Mouse (Mus musculus) duodenum, adult 2 months (tissue): Measurements from ENCODE around the gene Olfr1055. TPM values are rescaled to one million over a fixed set of nuclear protein-coding genes. Genes with fewer than 3 reads are reported as not detected.

Experiments
- polyA plus RNA-seq: library from polyadenylated mRNA; depleted of rRNA; stranded (reverse); fragments of >200 nt; gene quantifications from 2 replicates; pipeline ENCODE4 v1.2.3, GENCODE M21; 2012; ENCODE audit warnings: low replicate concordance; rRNA removed

Olfr1055 gene
- polyA plus RNA-seq: not detected in 2 replicates

DNA sequence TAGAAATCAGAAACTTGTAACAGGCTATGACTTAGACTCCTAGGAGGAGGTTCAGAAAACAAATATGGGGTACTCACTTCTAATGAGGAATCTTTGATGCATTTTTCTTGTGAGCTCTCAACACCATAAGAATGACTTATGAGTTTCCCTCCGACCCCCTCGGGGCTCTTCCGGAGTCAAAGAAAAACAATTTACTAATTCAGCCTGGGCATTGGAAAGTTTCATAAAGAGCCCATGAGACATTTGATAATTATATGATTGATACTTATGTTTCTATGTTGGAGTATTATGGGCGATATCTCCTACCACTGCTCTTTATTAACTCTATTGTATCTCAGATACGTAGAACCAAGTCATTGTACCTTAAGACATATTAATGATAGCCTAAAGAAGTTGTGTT lies at the start of gene Olfr1055:
Gene Olfr1055 (minus strand): TSS at position 101 of the 400 bp plus-strand sequence.

DNA sequence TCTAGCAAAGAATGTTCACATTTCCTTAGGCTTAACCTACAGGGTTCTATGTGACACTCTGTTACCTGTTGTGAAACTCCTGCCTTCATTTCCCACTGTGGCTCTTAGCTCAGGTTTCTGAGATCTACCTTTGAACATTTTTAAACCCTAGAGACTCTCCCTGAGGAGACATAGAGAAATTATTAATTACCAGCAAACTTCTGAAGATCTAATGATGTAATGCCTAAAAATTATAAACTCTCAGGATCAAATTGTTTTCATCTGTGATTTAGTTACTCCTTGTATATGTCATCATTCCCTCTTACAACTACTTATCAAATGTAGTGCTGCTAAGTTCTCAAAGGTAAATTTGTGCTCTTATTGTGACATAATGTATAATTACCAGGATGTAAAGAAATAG lies 38.4 kb upstream of the Olfr1055 start, which contains the start of gene Olfr1058:
Gene Olfr1058 (minus strand): TSS at position 101 of the 400 bp plus-strand sequence.

GRCm38 (mm10) chr2:86378293-86378692 lies 28.2 kb upstream of the Olfr1055 start, which contains the start of gene Olfr1057:
Olfr1057 (minus strand) TSS chr2:86378393.

GRCm38 (mm10) chr2:86362369-86362768 lies 12.3 kb upstream of the Olfr1055 start, which contains the start of gene Olfr1056:
Olfr1056 (minus strand) TSS chr2:86362469.

DNA sequence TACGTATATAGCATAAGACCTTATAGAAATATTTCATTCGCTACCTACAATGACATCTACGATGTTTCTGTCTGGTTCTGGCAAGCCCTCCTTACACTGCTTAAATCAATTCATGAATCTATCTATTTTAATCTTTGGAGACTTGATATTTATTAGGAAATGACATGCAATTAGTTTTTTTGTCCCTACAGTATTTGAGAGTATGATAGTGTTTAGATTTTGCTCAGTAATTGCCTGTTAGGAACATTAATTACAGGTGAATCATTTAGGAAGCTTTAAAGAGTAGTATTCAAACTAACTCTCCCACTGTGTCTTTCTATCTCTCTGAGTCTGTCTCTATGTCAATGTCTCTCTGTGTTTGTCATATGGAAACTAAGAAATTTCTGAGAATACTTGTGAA lies 14.8 kb downstream of the Olfr1055 start, which contains the start of gene Olfr1054:
Gene Olfr1054 (minus strand): TSS at position 101 of the 400 bp plus-strand sequence.

DNA sequence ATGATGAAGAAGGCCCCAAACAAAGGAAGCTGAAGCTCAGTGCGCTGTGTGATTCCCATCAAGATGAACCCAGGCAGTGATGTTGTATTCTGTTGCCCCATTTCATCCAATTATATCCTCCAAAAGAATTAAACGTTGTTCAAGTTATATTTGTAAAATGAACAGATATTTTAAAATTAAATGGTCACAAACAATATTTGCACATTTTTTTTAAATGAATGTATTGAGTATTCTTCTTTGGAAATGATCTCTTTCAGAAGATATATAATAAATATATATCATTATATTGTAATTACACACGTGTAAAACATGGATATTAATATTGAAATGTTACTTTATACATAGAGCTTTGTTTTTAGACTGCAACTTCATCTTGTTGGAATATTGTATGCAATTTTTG lies 34.9 kb downstream of the Olfr1055 start, which contains the start of gene Olfr1053:
Gene Olfr1053 (minus strand): TSS at position 101 of the 400 bp plus-strand sequence.

Other genes starting within 250 kb of the Olfr1055 start
- gene Olfr1039, start 214.4 kb downstream of the Olfr1055 start, polyA plus RNA-seq: not detected in 2 replicates
- not detected in 2 replicates for gene Olfr1040, start 203.6 kb downstream of the Olfr1055 start, polyA plus RNA-seq
- gene Olfr1042, start 188.4 kb downstream of the Olfr1055 start, polyA plus RNA-seq: not detected in 2 replicates
- not detected in 2 replicates for gene Olfr1043, start 182.8 kb downstream of the Olfr1055 start, polyA plus RNA-seq
- not detected in 2 replicates for gene Olfr1044, start 172.5 kb downstream of the Olfr1055 start, polyA plus RNA-seq
- not detected in 2 replicates for gene Olfr52, start 164.6 kb downstream of the Olfr1055 start, polyA plus RNA-seq
- not detected in 2 replicates for gene Olfr1045, start 147.3 kb downstream of the Olfr1055 start, polyA plus RNA-seq
- not detected in 2 replicates for gene Olfr1046, start 131.0 kb downstream of the Olfr1055 start, polyA plus RNA-seq
- gene Olfr1047, start 118.9 kb downstream of the Olfr1055 start, polyA plus RNA-seq: not detected in 2 replicates
- gene Olfr1048, start 110.0 kb downstream of the Olfr1055 start, polyA plus RNA-seq: not detected in 2 replicates
- not detected in 2 replicates for gene Olfr1049, start 92.0 kb downstream of the Olfr1055 start, polyA plus RNA-seq
- gene Olfr1051, start 71.2 kb downstream of the Olfr1055 start, polyA plus RNA-seq: not detected in 2 replicates
- gene Olfr1052, start 57.8 kb downstream of the Olfr1055 start, polyA plus RNA-seq: not detected in 2 replicates
- not detected in 2 replicates for gene Olfr1053, start 35.0 kb downstream of the Olfr1055 start, polyA plus RNA-seq
- gene Olfr1054, start 14.9 kb downstream of the Olfr1055 start, polyA plus RNA-seq: not detected in 2 replicates
- gene Olfr1056, start 12.2 kb upstream of the Olfr1055 start, polyA plus RNA-seq: not detected in 2 replicates
- gene Olfr1057, start 28.1 kb upstream of the Olfr1055 start, polyA plus RNA-seq: not detected in 2 replicates
- gene Olfr1058, start 38.3 kb upstream of the Olfr1055 start, polyA plus RNA-seq: not detected in 2 replicates
- not detected in 2 replicates for gene Olfr1061, start 63.8 kb upstream of the Olfr1055 start, polyA plus RNA-seq
- not detected in 2 replicates for gene Olfr1062, start 76.5 kb upstream of the Olfr1055 start, polyA plus RNA-seq
- gene Olfr1065, start 100.3 kb upstream of the Olfr1055 start, polyA plus RNA-seq: not detected in 2 replicates
- gene Olfr1066, start 106.0 kb upstream of the Olfr1055 start, polyA plus RNA-seq: not detected in 2 replicates
- gene Olfr228, start 137.1 kb upstream of the Olfr1055 start, polyA plus RNA-seq: not detected in 2 replicates
- not detected in 2 replicates for gene Olfr1076, start 158.2 kb upstream of the Olfr1055 start, polyA plus RNA-seq
- gene Olfr1079, start 192.2 kb upstream of the Olfr1055 start, polyA plus RNA-seq: not detected in 2 replicates
- not detected in 2 replicates for gene Olfr1080, start 208.0 kb upstream of the Olfr1055 start, polyA plus RNA-seq
- not detected in 2 replicates for gene Olfr1082, start 248.7 kb upstream of the Olfr1055 start, polyA plus RNA-seq